9 mouse cellular contexts compared by ENCODE assay signal in the genomic region with DNA sequence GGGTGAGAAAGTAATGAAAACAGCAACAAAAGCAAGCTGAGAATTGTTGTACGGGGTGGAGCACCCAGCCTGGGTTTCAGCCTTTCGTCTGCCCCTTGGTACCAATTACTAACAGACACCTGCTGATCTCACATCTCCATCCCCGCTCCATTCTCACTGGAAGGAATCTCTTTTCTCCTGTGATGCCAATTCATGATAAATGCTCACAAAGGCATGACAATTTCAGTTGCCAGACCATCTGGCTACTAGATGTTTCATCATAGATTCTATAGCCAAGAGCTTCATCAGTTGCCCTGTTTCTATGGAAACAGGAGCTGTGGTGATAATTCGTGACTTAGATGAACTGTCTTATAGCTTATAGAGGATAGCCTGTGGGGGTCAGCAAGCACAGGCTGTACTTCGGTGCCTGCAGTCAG.
DNase-seq lines count a peak whose midpoint lies in the region; ATAC-seq and TF ChIP-seq lines count a peak whose summit lies in the region.
"Had no signal": no experiment of that assay in that cellular context is flagged by ENCODE, and none has a peak within 500 bp of the region (broad histone marks: within the 10 kb centered on the region; RNA-seq: fewer than 3 reads in every experiment).

No protein-coding gene starts in this region.

- H3K9ac ChIP-seq in hindbrain, embryonic 11.5 days (ENCODE audit: low read depth, low read length), result no peak overlapping the region
- H3K9ac ChIP-seq in forebrain, postnatal 0 days, result no peak overlapping the region
- H3K9ac ChIP-seq: limb, embryonic 13.5 days had no signal

- H3K27ac ChIP-seq in hindbrain, embryonic 11.5 days (ENCODE audit: low read depth, low read length), result no peak overlapping the region
- H3K27ac ChIP-seq in hindbrain, embryonic 10.5 days, result no peak overlapping the region
- peak overlapping the region; percentile 67 for H3K27ac ChIP-seq in forebrain, postnatal 0 days (ENCODE audit: low read depth, low read length)
- H3K27ac ChIP-seq: limb, embryonic 13.5 days had no signal

- no peaks in the 10 kb centered on the region for H3K27me3 ChIP-seq in hindbrain, embryonic 11.5 days (ENCODE audit: control insufficient read depth, insufficient read depth, low read length)
- H3K27me3 ChIP-seq in hindbrain, embryonic 10.5 days (ENCODE audit: insufficient read depth, poor library complexity, severe bottlenecking), result no peaks in the 10 kb centered on the region
- H3K27me3 ChIP-seq in forebrain, postnatal 0 days (ENCODE audit: insufficient read depth, low read length), result no peaks in the 10 kb centered on the region
- H3K27me3 ChIP-seq: limb, embryonic 13.5 days had no signal

- TF ChIP-seq CTCF in forebrain, postnatal 0 days (IDR thresholded peaks at IDR 0.05; ENCODE audit: low read depth), result no peak

- no peak overlapping the region for H3K4me3 ChIP-seq in hindbrain, embryonic 11.5 days (ENCODE audit: low read depth, low read length)
- H3K4me3 ChIP-seq in hindbrain, embryonic 10.5 days, result no peak overlapping the region
- H3K4me3 ChIP-seq in forebrain, postnatal 0 days (ENCODE audit: low read depth, low read length), result no peak overlapping the region
- H3K4me3 ChIP-seq: limb, embryonic 13.5 days had no signal

- ATAC-seq in hindbrain, embryonic 11.5 days (ENCODE audit: low FRiP score), result peak; percentile 80
- peak; percentile 89 for ATAC-seq in forebrain, postnatal 0 days

- 60% methylated on average over 5 of the region's 5 CpGs for WGBS in hindbrain, embryonic 11.5 days
- WGBS in hindbrain, embryonic 10.5 days, result 67% methylated on average over 5 of the region's 5 CpGs
- WGBS in forebrain, postnatal 0 days, result 31% methylated on average over 5 of the region's 5 CpGs

- H3K9me3 ChIP-seq in hindbrain, embryonic 11.5 days (ENCODE audit: control insufficient read depth, low read length), result no peaks in the 10 kb centered on the region
- H3K9me3 ChIP-seq in hindbrain, embryonic 10.5 days, result no peaks in the 10 kb centered on the region
- H3K9me3 ChIP-seq in forebrain, postnatal 0 days (ENCODE audit: low read length), result no peaks in the 10 kb centered on the region
- H3K9me3 ChIP-seq: limb, embryonic 13.5 days had no signal

- H3K36me3 ChIP-seq in hindbrain, embryonic 11.5 days (ENCODE audit: control insufficient read depth, insufficient read depth, low read length), result no peaks in the 10 kb centered on the region
- no peaks in the 10 kb centered on the region for H3K36me3 ChIP-seq in hindbrain, embryonic 10.5 days
- H3K36me3 ChIP-seq in forebrain, postnatal 0 days (ENCODE audit: insufficient read depth), result no peaks in the 10 kb centered on the region
- H3K36me3 ChIP-seq: limb, embryonic 13.5 days had no signal

- DNase-seq in hindbrain, embryonic 11.5 days (ENCODE audit: low spot score), result peak; percentile 6
- no peak for DNase-seq in hindbrain, embryonic 10.5 days (ENCODE audit: low spot score)
- DNase-seq in forebrain, postnatal 0 days, result peak; percentile 86
- DNase-seq in left cerebral cortex, adult 9 months (ENCODE audit: low spot score in 2 of 2), result peak; percentile 32 to 71
- peak; percentile 30 for DNase-seq in right cerebral cortex, postnatal 25 days
- no peak for DNase-seq in lung, postnatal 14 days
- DNase-seq in thymus, postnatal 10 days (ENCODE audit: low spot score in 2 of 2), result no peak
- no peak for DNase-seq in heart, postnatal 4 days

- no peak overlapping the region for H3K4me2 ChIP-seq in hindbrain, embryonic 11.5 days (replicated peaks; ENCODE audit: low read depth, low read length)
- no peak overlapping the region for H3K4me2 ChIP-seq in forebrain, postnatal 0 days (ENCODE audit: low read depth)
- H3K4me2 ChIP-seq: limb, embryonic 13.5 days had no signal

- no peaks in the 10 kb centered on the region for H3K4me1 ChIP-seq in hindbrain, embryonic 11.5 days (replicated peaks; ENCODE audit: control insufficient read depth, insufficient read depth, low read length)
- H3K4me1 ChIP-seq in hindbrain, embryonic 10.5 days (replicated peaks), result no peaks in the 10 kb centered on the region
- H3K4me1 ChIP-seq in forebrain, postnatal 0 days (ENCODE audit: insufficient read depth), result no peaks in the 10 kb centered on the region
- H3K4me1 ChIP-seq: limb, embryonic 13.5 days had no signal

Comparison
In these comparisons a context has a peak if more than half of its experiments do, and no peak if none do; other contexts are left out.
1. DNase-seq: peak in hindbrain, embryonic 11.5 days (single experiment), forebrain, postnatal 0 days (single experiment), left cerebral cortex, adult 9 months (2 of 2) and right cerebral cortex, postnatal 25 days (single experiment); none in hindbrain, embryonic 10.5 days (single experiment), lung, postnatal 14 days (single experiment), thymus, postnatal 10 days (0 of 2) and heart, postnatal 4 days (single experiment).